Mouse (Mus musculus) adrenal gland, postnatal 36 days (tissue): ENCODE measurements around the gene Kctd20. TPM values are rescaled to one million over a fixed set of nuclear protein-coding genes. Genes with fewer than 3 reads are reported as not detected.

ENCODE experiments used
- total RNA-seq, 2 experiments: library from RNA; stranded (reverse); gene quantifications; 2 replicates each; pipeline ENCODE4 v1.2.3; 2021

Kctd20 gene
- total RNA-seq, 2 experiments from 2014 or later, result 54.8 to 60.0 TPM

Other genes starting within 250 kb of the Kctd20 start
- 1 to 10 TPM; 1.1 to 1.2 TPM for gene AC170998.1, start 225.9 kb upstream of the Kctd20 start, total RNA-seq
- 100 to 1,000 TPM in 1 of 2 experiments, 10 to 100 TPM in 1; 77.9 to 267 TPM for gene Mapk13, start 182.7 kb upstream of the Kctd20 start, total RNA-seq
- 100 to 1,000 TPM in 1 of 2 experiments, 10 to 100 TPM in 1; 64.8 to 101 TPM for gene Brpf3, start 150.9 kb upstream of the Kctd20 start, total RNA-seq
- gene Pnpla1, start 93.5 kb upstream of the Kctd20 start, total RNA-seq, result under 1 TPM in 1 of 2 experiments, not detected in 1; 0.23 TPM
- gene 4930539E08Rik, start 36.6 kb upstream of the Kctd20 start, total RNA-seq, result not detected
- gene Pxt1, start 8.1 kb upstream of the Kctd20 start, total RNA-seq, result not detected
- 10 to 100 TPM; 53.4 to 55.9 TPM for gene Stk38, start 56.0 kb downstream of the Kctd20 start, total RNA-seq
- gene Srsf3, start 80.7 kb downstream of the Kctd20 start, total RNA-seq, result 100 to 1,000 TPM; 147 to 148 TPM
- gene Cdkn1a, start 139.0 kb downstream of the Kctd20 start, total RNA-seq, result 10 to 100 TPM; 22.1 to 78.4 TPM
- gene Rab44, start 162.2 kb downstream of the Kctd20 start, total RNA-seq, result under 1 TPM; 0.20 to 0.50 TPM